Mouse (Mus musculus) spleen, postnatal 10 days (tissue): ENCODE measurements around the gene Ankrd39.
A peak's percentile ranks its signal among the peaks of the same experiment; 100 is the strongest.
"Not testable (repeated sequence)": the region's sequence is repeated elsewhere in the genome, so short reads cannot be mapped to it uniquely, and the experiment has no call there.

Experiments
- DNase-seq, 2 experiments: peaks; one replicate each; pipeline ENCODE4 v3.0.0; 2021 to 2022; ENCODE audit warnings: low spot score in 2 of 2

The Ankrd39 gene

GRCm38 (mm10) chr1:36554633-36555399 is 7.6 kb upstream of the Ankrd39 start:
- no peak for DNase-seq

GRCm38 (mm10) chr1:36552506-36552905 is 5.3 kb upstream of the Ankrd39 start:
- DNase-seq: no peak

- DNase-seq: no peak
Observed at GRCm38 (mm10) chr1:36551904-36552303, 4.7 kb upstream of the Ankrd39 start.

GRCm38 (mm10) chr1:36550075-36550863 is 3.0 kb upstream of the Ankrd39 start:
- DNase-seq: no peak

GRCm38 (mm10) chr1:36549491-36549890 is 2.2 kb upstream of the Ankrd39 start:
- no peak for DNase-seq

GRCm38 (mm10) chr1:36548771-36549170 is 1.5 kb upstream of the Ankrd39 start:
- DNase-seq: no peak

- peak in 1 of 2 experiments; percentile 41 for DNase-seq
Observed at GRCm38 (mm10) chr1:36547981-36548598, 845 bp upstream of the Ankrd39 start.

- DNase-seq: peak in 1 of 2 experiments; percentile 59
Observed at GRCm38 (mm10) chr1:36545845-36546600, 1.2 kb downstream of the Ankrd39 start.

GRCm38 (mm10) chr1:36545382-36545781 is 1.9 kb downstream of the Ankrd39 start:
- DNase-seq: no peak

- no peak for DNase-seq
Observed at GRCm38 (mm10) chr1:36542925-36543324, 4.3 kb downstream of the Ankrd39 start.

GRCm38 (mm10) chr1:36541844-36542243 is 5.4 kb downstream of the Ankrd39 start:
- DNase-seq: no peak

GRCm38 (mm10) chr1:36540807-36541206 is 6.4 kb downstream of the Ankrd39 start:
- no peak for DNase-seq

- DNase-seq: no peak
Observed at GRCm38 (mm10) chr1:36540132-36540531, 7.1 kb downstream of the Ankrd39 start.

- no peak for DNase-seq
Observed at GRCm38 (mm10) chr1:36539186-36539585, 8.1 kb downstream of the Ankrd39 start, which contains the start of gene Gm42417. Gm42417 (minus strand) TSS chr1:36539429.

- DNase-seq: no peak
Observed at GRCm38 (mm10) chr1:36538727-36539126, 8.5 kb downstream of the Ankrd39 start.

GRCm38 (mm10) chr1:36536783-36537182 is 10.5 kb downstream of the Ankrd39 start, which contains the start of gene Ankrd23:
Ankrd23 (minus strand) TSS chr1:36536883.
- DNase-seq: not testable (repeated sequence)

- DNase-seq: no peak
Observed at GRCm38 (mm10) chr1:36536397-36536728, 10.9 kb downstream of the Ankrd39 start.

GRCm38 (mm10) chr1:36535477-36536396 is 11.5 kb downstream of the Ankrd39 start:
- no peak for DNase-seq

- no peak for DNase-seq
Observed at GRCm38 (mm10) chr1:36534595-36535058, 12.6 kb downstream of the Ankrd39 start.

- no peak for DNase-seq
Observed at GRCm38 (mm10) chr1:36533546-36533945, 13.7 kb downstream of the Ankrd39 start.
